Mouse (Mus musculus) heart, embryonic 15.5 days (tissue): ENCODE measurements at regions not wholly inside any gene's neighbourhood (a gene's known extent, or its start where the extent isn't known, plus 50 kb on each side); places are given as distances from the start of the nearest gene placed in this dataset. TPM values are rescaled to one million over a fixed set of nuclear protein-coding genes. Genes with fewer than 3 reads are reported as not detected.
A peak's percentile ranks its signal among the peaks of the same experiment; 100 is the strongest.

Source experiments
- ATAC-seq: fragments of 200-750 bp; cut with Nextera tagmentation; replicated peaks from 2 replicates; pipeline ENCODE4 v1.8.0; 2017; ENCODE audit warnings: low read depth, moderate TSS enrichment; ENCODE audit not compliant: insufficient number of reproducible peaks, insufficient read depth, low FRiP score
- H3K27ac ChIP-seq: fragments of 300-500 bp; sonication (generic); 2 replicates; pipeline ENCODE4 v1.5.1; 2015; ENCODE audit warnings: mild to moderate bottlenecking, inconsistent platforms
- H3K27me3 ChIP-seq: fragments of 300-500 bp; sonication (generic); 2 replicates; pipeline ENCODE4 v1.6.1; 2015; ENCODE audit warnings: inconsistent platforms
- H3K36me3 ChIP-seq: fragments of 300-500 bp; sonication (generic); 2 replicates; pipeline ENCODE4 v1.6.1; 2015; ENCODE audit warnings: mild to moderate bottlenecking, inconsistent platforms
- H3K4me1 ChIP-seq: fragments of 300-500 bp; sonication (generic); replicated peaks from 2 replicates; pipeline ENCODE4 v1.6.1; 2015; ENCODE audit warnings: inconsistent platforms
- H3K4me2 ChIP-seq: fragments of 300-500 bp; sonication (generic); 2 replicates; pipeline ENCODE4 v1.6.1; 2015; ENCODE audit warnings: inconsistent platforms, mild to moderate bottlenecking, moderate library complexity
- H3K4me3 ChIP-seq: fragments of 300-500 bp; sonication (generic); 2 replicates; pipeline ENCODE4 v1.5.1; 2015; ENCODE audit warnings: mild to moderate bottlenecking, inconsistent platforms
- H3K9ac ChIP-seq: fragments of 300-500 bp; sonication (generic); 2 replicates; pipeline ENCODE4 v1.6.1; 2015; ENCODE audit warnings: mild to moderate bottlenecking, inconsistent platforms
- H3K9me3 ChIP-seq: fragments of 300-500 bp; sonication (generic); replicated peaks from 2 replicates; pipeline ENCODE4 v1.6.1; 2016; ENCODE audit warnings: inconsistent platforms
- WGBS: fragments of 180-500 bp; shearing (Covaris S2); methylation state at CpG from one replicate; pipeline ENCODE4 v1.1.7; 2015; ENCODE audit warnings: mixed read lengths; 5-methylcytosine and 5-hydroxymethylcytosine counted together
- microRNA counts: library from miRNA; unstranded; fragments of <30 nt; microRNA quantifications from one replicate; lab custom pipeline; 2016
- microRNA-seq: library from miRNA; unstranded; fragments of <30 nt; microRNA quantifications from one replicate; pipeline ENCODE4, GENCODE M21; 2016

GRCm38 (mm10) chrX:105346420-105346819 lies 153.2 kb upstream of the Cypt2 start:
- Histone ChIP-seq H3K9me3 (no peaks in the 10 kb centered on the region), H3K4me2 (no peak overlapping the region), H3K9ac (no peak overlapping the region), H3K36me3 (no peaks in the 10 kb centered on the region), H3K4me3 (no peak overlapping the region), H3K4me1 (no peaks in the 10 kb centered on the region), H3K27ac (no peak overlapping the region), H3K27me3 (no peaks in the 10 kb centered on the region; the same call in 1 of the 2 replicates)
- ATAC-seq: no peak
- WGBS: 74% methylated on average over 3 of the region's 3 CpGs

- Histone ChIP-seq H3K9me3 (no peaks in the 10 kb centered on the region), H3K4me1 (no peaks in the 10 kb centered on the region), H3K36me3 (no peaks in the 10 kb centered on the region), H3K27ac (no peak overlapping the region), H3K27me3 (no peaks in the 10 kb centered on the region), H3K4me3 (no peak overlapping the region), H3K9ac (no peak overlapping the region), H3K4me2 (no peak overlapping the region)
- no peak for ATAC-seq
- 35% methylated on average over 2 of the region's 2 CpGs for WGBS
Observed at GRCm38 (mm10) chrX:105366284-105366683, 133.3 kb upstream of the Cypt2 start.

GRCm38 (mm10) chrX:105367979-105368378 lies 131.6 kb upstream of the Cypt2 start:
- Histone ChIP-seq H3K9me3 (no peaks in the 10 kb centered on the region), H3K27me3 (no peaks in the 10 kb centered on the region), H3K4me2 (no peak overlapping the region), H3K4me3 (no peak overlapping the region), H3K9ac (no peak overlapping the region), H3K4me1 (no peaks in the 10 kb centered on the region), H3K27ac (no peak overlapping the region), H3K36me3 (no peaks in the 10 kb centered on the region)
- WGBS: 54% methylated on average over 2 of the region's 2 CpGs
- no peak for ATAC-seq

GRCm38 (mm10) chrX:105390506-105390905 lies 109.1 kb upstream of the Cypt2 start:
- H3K4me2 ChIP-seq: no peak overlapping the region
- H3K36me3 ChIP-seq: no peaks in the 10 kb centered on the region
- H3K27ac ChIP-seq: no peak overlapping the region
- H3K4me3 ChIP-seq: no peak overlapping the region
- no peak overlapping the region for H3K9ac ChIP-seq
- H3K9me3 ChIP-seq: no peaks in the 10 kb centered on the region
- 42% methylated on average over 1 of the region's 1 CpGs for WGBS
- ATAC-seq: no peak
- H3K27me3 ChIP-seq: peaks cover 4% of the 10 kb centered on the region; the same call in 1 of the 2 replicates
- no peaks in the 10 kb centered on the region for H3K4me1 ChIP-seq

- H3K27ac ChIP-seq: no peak overlapping the region
- no peaks in the 10 kb centered on the region for H3K4me1 ChIP-seq
- H3K4me3 ChIP-seq: no peak overlapping the region
- H3K4me2 ChIP-seq: no peak overlapping the region
- no peaks in the 10 kb centered on the region for H3K9me3 ChIP-seq
- H3K27me3 ChIP-seq: peaks cover 4% of the 10 kb centered on the region; the same call in 1 of the 2 replicates
- no peak for ATAC-seq
- H3K36me3 ChIP-seq: no peaks in the 10 kb centered on the region
- H3K9ac ChIP-seq: no peak overlapping the region
Observed at GRCm38 (mm10) chrX:105391029-105391428, 108.5 kb upstream of the Cypt2 start.

- no peak overlapping the region for H3K4me2 ChIP-seq
- H3K36me3 ChIP-seq: no peaks in the 10 kb centered on the region
- no peak overlapping the region for H3K4me3 ChIP-seq
- ATAC-seq: no peak
- no peaks in the 10 kb centered on the region for H3K9me3 ChIP-seq
- no peaks in the 10 kb centered on the region for H3K4me1 ChIP-seq
- H3K27me3 ChIP-seq: peaks cover 4% of the 10 kb centered on the region; the same call in 1 of the 2 replicates
- H3K27ac ChIP-seq: no peak overlapping the region
- 26% methylated on average over 8 of the region's 8 CpGs for WGBS
- no peak overlapping the region for H3K9ac ChIP-seq
Observed at GRCm38 (mm10) chrX:105391680-105392462, 107.7 kb upstream of the Cypt2 start.

- Histone ChIP-seq H3K9ac (no peak overlapping the region), H3K9me3 (no peaks in the 10 kb centered on the region), H3K36me3 (no peaks in the 10 kb centered on the region), H3K4me2 (no peak overlapping the region), H3K4me3 (no peak overlapping the region), H3K27me3 (peaks cover 4% of the 10 kb centered on the region; the same call in 1 of the 2 replicates), H3K4me1 (no peaks in the 10 kb centered on the region), H3K27ac (no peak overlapping the region)
- 43% methylated on average over 11 of the region's 11 CpGs for WGBS
- ATAC-seq: no peak
Observed at GRCm38 (mm10) chrX:105393259-105393658, 106.3 kb upstream of the Cypt2 start.

GRCm38 (mm10) chrX:105413351-105413750 lies 86.2 kb upstream of the Cypt2 start:
- Histone ChIP-seq H3K9ac (no peak overlapping the region), H3K27ac (no peak overlapping the region), H3K36me3 (no peaks in the 10 kb centered on the region), H3K4me3 (no peak overlapping the region), H3K27me3 (no peaks in the 10 kb centered on the region), H3K9me3 (no peaks in the 10 kb centered on the region), H3K4me1 (no peaks in the 10 kb centered on the region), H3K4me2 (no peak overlapping the region)
- 52% methylated on average over 5 of the region's 5 CpGs for WGBS
- no peak for ATAC-seq

- Histone ChIP-seq H3K4me1 (no peaks in the 10 kb centered on the region), H3K4me3 (no peak overlapping the region), H3K27ac (no peak overlapping the region), H3K36me3 (no peaks in the 10 kb centered on the region), H3K27me3 (no peaks in the 10 kb centered on the region), H3K9me3 (no peaks in the 10 kb centered on the region), H3K4me2 (no peak overlapping the region), H3K9ac (no peak overlapping the region)
- 0 out of 2 replicates have a peak, but pooled peaks have one; percentile 22 for ATAC-seq
- 25% methylated on average over 3 of the region's 3 CpGs for WGBS
Observed at GRCm38 (mm10) chrX:105420976-105421375, 78.6 kb upstream of the Cypt2 start.

MicroRNA genes in the stretch of these regions (microRNA counts, 519-probe panel; counts per million panel counts)
- not detected for microRNA mmu-miR-325 (lab: Ali Mortazavi, UCI)

Small RNA genes lying in the stretch of these regions (microRNA-seq; reads per million reads assigned to microRNA genes)
- gene Mir325: 15.8 reads per million, percentile 31 among the genes with 10 or more reads in this experiment
